Mouse (Mus musculus) lung, postnatal 36 days (tissue): ENCODE data around the gene Ephb1.
A peak's percentile ranks its signal among the peaks of the same experiment; 100 is the strongest.

Experiments
- DNase-seq: peaks from one replicate; pipeline ENCODE4 v3.0.0; 2022; ENCODE audit warnings: mixed read lengths

The Ephb1 gene

DNA sequence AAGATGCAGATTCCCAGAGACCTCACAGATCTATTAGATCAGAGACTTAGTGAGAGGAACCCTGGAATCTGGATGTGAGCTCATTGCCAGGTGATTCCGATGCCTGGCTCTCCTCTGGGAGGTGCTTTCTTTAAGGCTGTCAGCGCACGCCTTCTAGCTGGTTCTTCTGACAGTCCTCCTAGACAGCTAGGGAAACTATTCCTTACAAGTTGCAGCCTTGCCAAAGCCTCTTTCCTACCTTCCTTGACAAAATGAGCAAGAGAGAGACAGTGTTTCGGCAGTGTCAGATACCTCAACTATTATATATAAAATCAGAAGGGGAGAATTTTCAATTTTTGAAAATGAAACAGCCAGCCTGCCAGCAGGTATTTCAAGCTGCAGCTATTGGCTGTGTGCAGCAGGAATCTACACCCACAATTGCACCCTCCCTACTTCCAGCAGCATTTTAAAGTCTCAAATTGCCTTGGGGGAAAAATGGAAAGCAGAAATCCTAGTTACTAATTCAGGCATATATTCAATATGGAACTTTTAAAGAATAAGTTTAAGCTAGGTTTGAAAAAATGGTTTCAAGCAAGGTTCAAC is 377.5 kb downstream of the Ephb1 start:
- DNase-seq: no peak

DNA sequence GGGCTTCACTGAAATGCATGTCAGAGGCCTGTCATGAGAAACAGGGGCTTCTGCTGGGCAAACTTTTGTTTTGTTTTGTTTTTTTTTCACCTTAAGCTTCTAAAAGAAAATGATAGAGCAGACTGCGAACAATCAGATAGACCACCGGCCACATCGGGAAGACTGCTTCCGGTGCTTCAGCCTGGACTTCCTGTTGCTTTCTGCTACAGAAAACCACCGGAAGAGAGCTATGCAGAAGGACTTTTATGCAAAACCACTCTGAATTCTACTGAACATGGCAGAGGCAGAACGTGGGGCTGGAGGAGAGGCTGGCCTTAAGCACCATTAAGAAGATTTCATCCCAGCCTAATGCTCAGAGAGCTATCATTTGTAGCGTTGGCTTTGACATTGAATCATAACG is 382.2 kb downstream of the Ephb1 start:
- DNase-seq: no peak

GRCm38 (mm10) chr9:101971806-101972205 is 382.7 kb downstream of the Ephb1 start:
- peak; percentile 7 for DNase-seq

- no peak for DNase-seq
These were observed 398.3 kb downstream of the Ephb1 start for GRCm38 (mm10) chr9:101956228-101956627.

GRCm38 (mm10) chr9:101954529-101954928 is 400.0 kb downstream of the Ephb1 start:
- DNase-seq: no peak

DNA sequence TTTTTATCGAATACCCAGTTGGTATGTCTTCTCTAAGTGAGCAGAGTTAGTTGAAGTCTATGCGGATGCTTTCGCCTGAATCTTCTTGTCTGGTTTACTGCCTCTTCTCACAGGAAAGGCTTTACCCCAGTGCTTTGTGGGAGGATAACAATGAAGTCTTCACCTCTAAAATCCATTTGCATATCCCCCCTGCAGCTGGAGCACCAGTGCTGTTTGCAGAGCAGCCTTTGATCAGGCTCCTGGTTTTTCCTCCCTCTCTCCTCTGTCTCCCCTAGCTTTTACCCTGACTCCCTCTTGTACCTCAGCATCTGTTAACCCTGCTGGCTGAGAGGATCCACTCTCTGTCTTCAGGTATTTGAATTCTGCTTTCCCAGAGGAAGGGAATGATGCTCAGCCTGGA is 404.4 kb downstream of the Ephb1 start:
- DNase-seq: no peak

- no peak for DNase-seq
These were observed 408.7 kb downstream of the Ephb1 start for GRCm38 (mm10) chr9:101945814-101946213.

DNA sequence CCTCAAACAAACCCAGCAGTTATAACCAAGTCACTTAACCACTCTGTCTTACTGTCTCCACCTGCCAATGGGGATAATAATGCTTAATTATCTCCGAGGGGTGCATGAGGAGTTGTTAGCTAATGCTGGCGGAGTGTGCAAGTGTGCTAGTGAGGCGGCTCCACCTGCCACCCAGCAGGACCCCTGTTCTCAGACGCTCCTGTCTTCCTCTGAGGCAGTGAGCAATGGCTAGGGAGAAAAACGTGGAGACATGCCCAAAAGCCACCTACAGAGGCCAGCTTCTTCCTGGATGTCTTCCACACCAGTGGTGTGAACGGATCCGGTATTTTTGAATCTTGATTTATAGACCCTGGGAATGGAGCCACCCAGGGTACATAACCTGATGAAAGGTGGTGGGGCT is 409.2 kb downstream of the Ephb1 start:
- DNase-seq: no peak

- DNase-seq: no peak
These were observed 412.3 kb downstream of the Ephb1 start for GRCm38 (mm10) chr9:101942058-101942669.

GRCm38 (mm10) chr9:101940182-101940581 is 414.3 kb downstream of the Ephb1 start:
- no peak for DNase-seq

DNA sequence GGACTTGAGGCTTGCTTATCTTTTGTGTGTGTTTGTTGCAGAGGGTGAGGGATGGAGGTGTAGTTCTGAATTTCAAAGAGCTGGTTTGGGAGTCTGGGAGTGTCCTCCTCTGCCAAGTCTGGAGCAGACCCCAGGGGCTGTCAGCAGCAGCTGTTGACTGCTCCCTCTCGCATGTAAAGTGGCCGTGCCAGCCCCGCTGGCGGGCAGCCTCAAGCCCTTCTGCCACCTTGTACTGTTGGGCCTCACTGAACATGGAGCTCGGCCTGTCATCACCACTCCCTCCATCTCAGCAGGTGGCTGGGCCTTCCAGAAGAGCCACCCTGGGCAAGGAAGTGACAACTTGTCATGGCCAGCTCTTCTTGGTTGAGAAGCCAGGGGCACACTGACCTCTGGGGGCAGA is 415.5 kb downstream of the Ephb1 start:
- DNase-seq: no peak

DNA sequence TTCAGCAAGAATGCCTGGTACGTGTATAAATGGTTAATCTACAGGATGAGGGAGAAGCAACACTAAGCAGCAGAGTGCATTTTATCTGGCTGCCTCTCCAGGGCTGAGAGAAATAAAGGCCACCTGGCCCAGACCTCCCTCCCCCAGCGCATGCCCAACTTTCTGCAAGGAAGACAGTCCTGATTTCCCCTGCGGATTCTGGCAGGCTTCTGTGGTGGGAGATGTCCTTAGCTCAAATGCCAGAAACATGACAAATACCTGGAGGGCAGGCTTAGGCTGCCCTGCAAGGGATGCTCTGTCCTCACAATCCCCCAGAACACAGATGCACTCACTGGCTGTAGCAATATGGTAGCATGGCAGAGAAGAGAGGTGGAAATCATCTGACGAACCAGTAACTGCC is 416.4 kb downstream of the Ephb1 start:
- no peak for DNase-seq

GRCm38 (mm10) chr9:101934887-101935286 is 419.6 kb downstream of the Ephb1 start:
- no peak for DNase-seq

GRCm38 (mm10) chr9:101933946-101934573 is 420.4 kb downstream of the Ephb1 start:
- DNase-seq: no peak

GRCm38 (mm10) chr9:101924829-101925228 is 429.7 kb downstream of the Ephb1 start:
- DNase-seq: no peak

DNA sequence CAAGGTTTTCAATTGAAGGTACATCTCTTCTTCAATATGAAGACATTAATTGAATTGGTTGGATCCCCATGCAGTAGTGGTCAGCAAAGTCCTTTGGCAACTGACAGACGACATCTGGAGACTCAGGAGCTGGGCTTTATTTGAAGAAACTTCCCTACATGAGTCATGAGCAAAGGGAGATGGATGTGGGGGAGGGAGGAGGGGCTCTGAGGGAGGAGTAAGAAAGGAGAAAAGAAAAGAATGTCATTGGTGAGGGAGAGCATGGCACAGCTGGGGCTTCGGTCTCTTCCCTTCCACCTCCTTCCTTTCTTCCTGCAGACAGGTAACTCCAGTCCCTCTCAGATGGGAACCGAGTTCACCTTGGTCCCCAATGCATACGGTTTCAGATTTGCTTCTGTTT is 431.6 kb downstream of the Ephb1 start:
- DNase-seq: peak; percentile 12

- no peak for DNase-seq
These were observed 435.2 kb downstream of the Ephb1 start for GRCm38 (mm10) chr9:101919324-101919723.

GRCm38 (mm10) chr9:101918771-101919170 is 435.7 kb downstream of the Ephb1 start:
- no peak for DNase-seq

DNA sequence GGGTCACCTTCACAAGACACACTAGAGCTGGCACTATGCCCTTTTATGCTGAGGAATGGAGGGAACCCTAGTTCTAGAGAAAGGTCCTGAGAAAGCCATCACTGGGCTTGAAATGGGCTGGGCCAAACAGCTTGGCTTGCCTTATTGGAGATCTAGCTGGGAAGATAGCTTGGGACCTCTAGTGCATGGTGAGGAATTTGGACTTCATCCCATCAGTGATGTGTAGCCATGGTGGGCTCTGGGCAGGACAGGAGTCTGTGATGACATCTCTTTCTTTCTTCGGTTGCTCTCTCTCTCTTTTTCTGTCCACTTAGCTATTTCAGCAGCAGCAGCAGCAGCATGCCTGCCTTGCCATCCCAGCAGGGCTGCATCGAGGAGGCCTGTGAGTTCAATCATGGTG is 439.4 kb downstream of the Ephb1 start:
- no peak for DNase-seq

GRCm38 (mm10) chr9:101911176-101911866 is 443.2 kb downstream of the Ephb1 start:
- peak; percentile 42 for DNase-seq

DNA sequence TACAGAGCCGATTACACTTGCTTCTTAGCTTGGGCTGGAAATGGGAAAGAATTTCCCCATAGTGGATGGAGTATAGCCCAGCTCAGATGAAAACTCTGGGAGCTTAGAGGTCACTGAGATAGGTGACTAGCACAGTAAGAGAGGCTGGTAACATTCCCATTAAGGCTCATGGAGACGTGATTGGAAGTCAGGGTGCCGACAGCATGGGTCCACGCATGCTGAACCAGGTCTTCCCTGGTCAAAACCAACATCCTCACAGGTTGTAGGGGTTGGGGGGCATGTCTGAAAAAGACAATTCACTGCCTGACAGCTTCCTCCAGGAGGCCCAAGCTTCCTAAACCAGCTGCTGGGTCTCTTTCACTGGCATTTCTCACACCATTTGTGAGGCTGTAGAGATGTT is 445.0 kb downstream of the Ephb1 start:
- no peak for DNase-seq

GRCm38 (mm10) chr9:101908849-101909248 is 445.6 kb downstream of the Ephb1 start:
- DNase-seq: no peak

DNA sequence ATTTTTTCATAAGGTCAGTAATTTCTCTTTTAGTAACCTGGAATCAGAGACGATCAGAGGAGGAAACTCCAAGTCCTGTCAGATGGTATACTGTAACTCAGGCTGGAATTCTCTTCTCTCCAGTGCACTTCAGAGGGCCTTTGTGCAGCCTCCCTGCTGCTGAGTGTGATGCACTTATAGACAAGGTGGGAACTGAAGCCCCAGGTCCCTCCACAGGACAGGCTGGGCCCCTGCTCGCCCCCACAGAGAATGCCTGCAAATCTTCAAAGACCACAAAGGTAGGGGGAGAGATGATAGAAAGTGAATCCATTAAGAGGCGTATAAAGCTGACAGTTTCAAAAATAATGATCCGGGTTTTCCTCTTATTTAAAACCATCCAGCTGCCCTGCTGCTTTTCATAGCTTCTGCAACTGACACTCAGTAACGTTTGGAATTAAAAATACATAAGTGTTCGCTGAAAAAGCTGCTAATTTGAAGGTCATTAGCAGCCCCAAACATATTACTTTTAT is 446.7 kb downstream of the Ephb1 start:
- DNase-seq: no peak

DNA sequence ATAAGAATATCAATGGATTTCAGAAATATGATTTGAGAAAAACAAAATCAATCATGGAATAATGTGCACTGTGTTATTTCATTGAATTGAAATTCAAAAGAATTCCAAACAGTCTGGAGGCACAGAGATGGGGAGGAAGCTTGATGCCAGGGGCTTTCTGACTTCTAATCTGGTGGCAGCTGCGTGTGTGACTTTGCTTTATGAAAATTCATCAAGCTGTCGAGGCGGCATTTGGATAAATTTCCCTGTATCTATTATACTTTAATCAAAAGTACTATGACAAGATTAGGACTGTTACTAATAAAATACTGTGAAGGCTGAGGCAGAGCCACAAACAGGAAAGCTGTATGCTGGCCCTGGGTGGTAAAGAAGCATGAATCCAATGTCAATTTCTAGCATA is 451.1 kb downstream of the Ephb1 start:
- DNase-seq: no peak
